ENCODE assay signal across 25 mouse cellular contexts in genomic region chr12:13134168-13134567, GRCm38 (mm10).
DNase-seq lines count a peak whose midpoint lies in the region; ATAC-seq and TF ChIP-seq lines count a peak whose summit lies in the region.
"Had no signal": no experiment of that assay in that cellular context is flagged by ENCODE, and none has a peak within 500 bp of the region (broad histone marks: within the 10 kb centered on the region; RNA-seq: fewer than 3 reads in every experiment).

No protein-coding gene starts in this region.

- ATAC-seq in lung, embryonic 14.5 days (ENCODE audit: insufficient read depth), result no peak
- no peak for ATAC-seq in Patski
- peak; percentile 57 for ATAC-seq in megakaryocyte progenitor cell, adult 5-6 weeks (replicated peaks; ENCODE audit: poor library complexity)
- ATAC-seq: forebrain, embryonic 16.5 days; hindbrain, embryonic 16.5 days; inflammation-experienced regulatory T-cells, adult 6 months had no signal

- CTCF ChIA-PET in Patski (lab: Charles Lee), result interaction anchor here (1.5 kb wide), 1 partner anchor 10 kb away, joined by 4 read pairs; no protein-coding TSS in a partner anchor

- peaks cover 3% of the 10 kb centered on the region; the same call in 1 of the 2 replicates for H3K4me1 ChIP-seq in lung, embryonic 14.5 days (ENCODE audit: insufficient read depth)
- H3K4me1 ChIP-seq: hindbrain, embryonic 12.5 days had no signal

- no peaks in the 10 kb centered on the region for H3K27me3 ChIP-seq in lung, embryonic 14.5 days (ENCODE audit: insufficient read depth, low read length)
- H3K27me3 ChIP-seq in Patski, result no peaks in the 10 kb centered on the region
- H3K27me3 ChIP-seq: embryonic facial prominence, embryonic 12.5 days; forebrain, embryonic 12.5 days; heart, embryonic 13.5 days; hindbrain, embryonic 12.5 days had no signal

- H3K4me3 ChIP-seq in lung, embryonic 14.5 days (ENCODE audit: low read depth, low read length), result no peak overlapping the region
- H3K4me3 ChIP-seq: embryonic facial prominence, embryonic 12.5 days; forebrain, embryonic 12.5 days; gastrocnemius, adult 2 months; heart, embryonic 13.5 days; hindbrain, embryonic 12.5 days had no signal

- no peak for TF ChIP-seq CTCF in lung, embryonic 14.5 days (IDR thresholded peaks at IDR 0.05; ENCODE audit: low read depth)
- TF ChIP-seq CTCF in Patski (IDR thresholded peaks at IDR 0.05), result no peak

- peak; percentile 25 for DNase-seq in adrenal gland, postnatal 14 days
- no peak for DNase-seq in adrenal gland, adult 8-10 months
- DNase-seq in lung, embryonic 14.5 days, result peak; percentile 52
- no peak for DNase-seq in lung, postnatal 10 days
- peak; percentile 64 for DNase-seq in Patski (ENCODE audit: low read depth, low spot score)
- no peak for DNase-seq in right cerebral cortex, adult 2 months (ENCODE audit: low spot score in 2 of 2)
- DNase-seq in urinary bladder, adult 18-20 months (ENCODE audit: low spot score in 2 of 2), result no peak
- DNase-seq: adrenal gland, adult 2 months; cerebellum, adult 18-20 months; cerebellum, adult 9-11 months; cerebellum, postnatal 36 days; embryo, embryonic 11 days; gastrocnemius, adult 2 months; gastrocnemius, postnatal 25 days; heart, adult 11 months; heart, postnatal 36 days; kidney, adult 11 months had no signal

- in situ Hi-C loops in Patski (cut with MboI; ENCODE audit: low pct_unique_long_range_greater_than_20kb), result loop anchor here (5.0 kb wide), 1 partner anchor 78 kb away; no protein-coding TSS in a partner anchor

- 88% methylated on average over 9 of the region's 10 CpGs for WGBS in lung, embryonic 14.5 days

- H3K9ac ChIP-seq in lung, embryonic 14.5 days, result no peak overlapping the region
- H3K9ac ChIP-seq: embryonic facial prominence, embryonic 12.5 days; forebrain, embryonic 12.5 days; heart, embryonic 13.5 days; hindbrain, embryonic 12.5 days had no signal

- no peak overlapping the region for H3K4me2 ChIP-seq in lung, embryonic 14.5 days
- H3K4me2 ChIP-seq: embryonic facial prominence, embryonic 12.5 days; forebrain, embryonic 12.5 days; heart, embryonic 13.5 days; hindbrain, embryonic 12.5 days had no signal

- POLR2A ChIA-PET in Patski (lab: Charles Lee), result no interaction called here

- no peaks in the 10 kb centered on the region for H3K9me3 ChIP-seq in lung, embryonic 14.5 days (ENCODE audit: low read depth, low read length)
- H3K9me3 ChIP-seq: embryonic facial prominence, embryonic 12.5 days; forebrain, embryonic 12.5 days; heart, embryonic 13.5 days; hindbrain, embryonic 12.5 days had no signal

- no peak overlapping the region for H3K27ac ChIP-seq in lung, embryonic 14.5 days (ENCODE audit: low read depth)
- H3K27ac ChIP-seq: embryonic facial prominence, embryonic 12.5 days; forebrain, embryonic 12.5 days; gastrocnemius, adult 2 months; heart, embryonic 13.5 days; hindbrain, embryonic 12.5 days had no signal

- H3K36me3 ChIP-seq in lung, embryonic 14.5 days (ENCODE audit: insufficient read depth), result no peaks in the 10 kb centered on the region
- H3K36me3 ChIP-seq: embryonic facial prominence, embryonic 12.5 days; forebrain, embryonic 12.5 days; heart, embryonic 13.5 days; hindbrain, embryonic 12.5 days had no signal

Comparison
In these comparisons a context has a peak if more than half of its experiments do, and no peak if none do; other contexts are left out.
1. DNase-seq: peak in adrenal gland, postnatal 14 days (single experiment), lung, embryonic 14.5 days (single experiment) and Patski (single experiment); none in adrenal gland, adult 8-10 months (single experiment), lung, postnatal 10 days (single experiment), right cerebral cortex, adult 2 months (0 of 2) and urinary bladder, adult 18-20 months (0 of 2).